Mouse (Mus musculus) cerebellum, adult 2 months (tissue): ENCODE results near the gene Timm10b. TPM values are rescaled to one million over a fixed set of nuclear protein-coding genes. Genes with fewer than 3 reads are reported as not detected.

Experiments used
- DNase-seq, 2 experiments: peaks; one replicate each; pipeline ENCODE4 v3.0.0; 2021
- H3K27ac ChIP-seq: fragments of 200-500 bp; 2 replicates; pipeline ENCODE4 v1.5.1; 2012; ENCODE audit warnings: low read length, control low read depth, inconsistent platforms; ENCODE audit not compliant: insufficient read depth
- H3K27me3 ChIP-seq: fragments of 200-500 bp; 2 replicates; pipeline ENCODE4 v1.6.1; 2012; ENCODE audit warnings: inconsistent platforms, mild to moderate bottlenecking, low read length, moderate library complexity; ENCODE audit not compliant: control insufficient read depth, insufficient read depth
- H3K4me1 ChIP-seq: fragments of 200-500 bp; 2 replicates; pipeline ENCODE4 v1.6.1; 2011; ENCODE audit warnings: low read length; ENCODE audit not compliant: control insufficient read depth, insufficient read depth
- H3K4me3 ChIP-seq: fragments of 200-500 bp; replicated peaks from 2 replicates; pipeline ENCODE3; 2011; ENCODE audit warnings: mild to moderate bottlenecking, low read depth, low read length, control low read depth; ENCODE audit not compliant: insufficient read depth
- CTCF ChIP-seq: fragments of 200-500 bp; IDR thresholded peaks from 2 replicates; pipeline ENCODE4 v1.5.1; 2011; ENCODE audit warnings: low read depth, mild to moderate bottlenecking, control low read depth, low read length, moderate library complexity, borderline replicate concordance; ENCODE audit not compliant: insufficient read depth
- POLR2A ChIP-seq: fragments of 200-500 bp; IDR thresholded peaks from 2 replicates; pipeline ENCODE4 v1.6.1; 2011; ENCODE audit warnings: low read length, control low read depth, borderline replicate concordance; ENCODE audit not compliant: insufficient read depth
- WGBS: fragments of 180-500 bp; shearing (Covaris S2); methylation state at CpG from one replicate; pipeline ENCODE4 v1.1.7; 2018; 5-methylcytosine and 5-hydroxymethylcytosine counted together
- polyA plus RNA-seq: library from polyadenylated mRNA; depleted of rRNA; stranded (reverse); fragments of >200 nt; gene quantifications from 2 replicates; pipeline ENCODE4 v1.2.3, GENCODE M21; 2012

Timm10b gene
- polyA plus RNA-seq, 1 experiment = 137 TPM

- Histone ChIP-seq H3K4me1 (peaks cover 21% of the 10 kb centered on the region), H3K4me3 (no peak overlapping the region), H3K27ac (no peak overlapping the region; the same call in 1 of the 2 replicates), H3K27me3 (no peaks in the 10 kb centered on the region)
- WGBS = 90% methylated on average over 22 of the region's 22 CpGs
- TF ChIP-seq CTCF (no peak), POLR2A (no peak)
- no peak for DNase-seq
Measured at GRCm38 (mm10) chr7:105617810-105618209, 22.0 kb upstream of the Timm10b start.

- peaks cover 35% of the 10 kb centered on the region for H3K4me1 ChIP-seq
- no peak for DNase-seq
- no peaks in the 10 kb centered on the region for H3K27me3 ChIP-seq
- no peak overlapping the region for H3K4me3 ChIP-seq
- 77% methylated on average over 3 of the region's 3 CpGs for WGBS
- TF ChIP-seq CTCF (no peak), POLR2A (no peak)
- no peak overlapping the region for H3K27ac ChIP-seq
Measured at GRCm38 (mm10) chr7:105619701-105620100, 20.2 kb upstream of the Timm10b start.

GRCm38 (mm10) chr7:105621053-105621452 is 18.8 kb upstream of the Timm10b start:
- H3K27ac ChIP-seq = no peak overlapping the region
- no peaks in the 10 kb centered on the region for H3K27me3 ChIP-seq
- no peak overlapping the region for H3K4me3 ChIP-seq
- 55% methylated on average over 4 of the region's 4 CpGs for WGBS
- TF ChIP-seq POLR2A (no peak), CTCF (no peak)
- peaks cover 45% of the 10 kb centered on the region for H3K4me1 ChIP-seq
- peak in 1 of 2 experiments; percentile 15 for DNase-seq

- no peak overlapping the region for H3K4me3 ChIP-seq
- peak overlapping the region; percentile 31; the same call in 1 of the 2 replicates for H3K27ac ChIP-seq
- peak in 1 of 2 experiments; percentile 8 for DNase-seq
- peaks cover 45% of the 10 kb centered on the region for H3K4me1 ChIP-seq
- H3K27me3 ChIP-seq = no peaks in the 10 kb centered on the region
- WGBS = 58% methylated on average over 8 of the region's 8 CpGs
- no peak for TF ChIP-seq POLR2A
- no peak for TF ChIP-seq CTCF
Measured at GRCm38 (mm10) chr7:105621646-105622292, 18.1 kb upstream of the Timm10b start.

DNA sequence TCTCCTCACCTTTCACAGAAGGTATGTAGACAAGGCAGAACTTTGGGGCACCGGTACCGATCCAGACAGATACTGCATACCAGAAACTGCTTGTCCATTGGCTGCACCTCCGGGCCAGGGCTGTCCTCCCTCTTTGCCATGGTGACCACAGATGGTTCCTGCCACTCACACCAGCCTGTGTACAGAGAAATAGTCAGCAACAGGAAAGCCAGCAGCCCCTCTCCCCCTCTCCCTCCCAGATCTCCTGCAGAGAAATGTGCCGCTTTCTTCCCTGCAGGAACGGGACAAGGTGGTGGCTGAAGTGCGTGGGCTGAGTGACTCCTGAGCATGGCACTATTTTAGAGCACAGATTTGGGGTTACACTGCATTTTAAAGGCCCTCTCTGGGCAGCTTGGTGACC is 14.5 kb upstream of the Timm10b start:
- peak; percentile 79 to 91 for DNase-seq
- Histone ChIP-seq H3K27me3 (no peaks in the 10 kb centered on the region), H3K4me3 (peak overlapping the region; percentile 52), H3K4me1 (peaks cover 55% of the 10 kb centered on the region), H3K27ac (peak overlapping the region; percentile 84)
- TF ChIP-seq POLR2A = 0 out of 2 replicates have a peak, but pooled peaks have one; percentile 12
- TF ChIP-seq CTCF = no peak
- 2% methylated on average over 6 of the region's 6 CpGs for WGBS

DNA sequence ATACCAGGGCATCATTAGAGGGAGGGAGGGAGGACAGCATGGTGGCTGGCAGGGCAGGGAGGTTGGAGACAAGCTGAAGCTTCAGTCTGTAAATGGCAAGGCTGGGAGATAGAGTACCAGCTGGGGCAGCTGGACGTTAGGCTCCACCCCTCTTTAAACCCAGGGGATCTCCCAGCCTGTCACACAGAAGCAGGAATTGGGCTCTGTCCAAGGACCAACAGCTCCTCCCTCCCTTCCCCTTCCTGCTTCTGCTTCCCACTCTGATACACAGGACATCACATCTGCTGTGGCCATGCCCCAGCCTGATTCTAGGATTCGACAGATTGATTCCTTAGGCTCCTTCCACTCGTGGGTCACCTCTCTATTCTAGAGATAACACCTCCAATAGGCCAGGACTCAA is 11.2 kb upstream of the Timm10b start:
- TF ChIP-seq CTCF (no peak), POLR2A (no peak)
- Histone ChIP-seq H3K4me1 (peaks cover 41% of the 10 kb centered on the region), H3K4me3 (no peak overlapping the region), H3K27ac (peak overlapping the region; percentile 76), H3K27me3 (no peaks in the 10 kb centered on the region)
- peak; percentile 42 to 62 for DNase-seq
- 3% methylated on average over 3 of the region's 3 CpGs for WGBS

- WGBS = 1% methylated on average over 4 of the region's 4 CpGs
- Histone ChIP-seq H3K4me1 (peaks cover 23% of the 10 kb centered on the region), H3K27me3 (no peaks in the 10 kb centered on the region), H3K27ac (peak overlapping the region; percentile 99), H3K4me3 (peak overlapping the region; percentile 100)
- no peak for TF ChIP-seq CTCF
- peak; percentile 37; the same call in 1 of the 2 replicates for TF ChIP-seq POLR2A
- peak; percentile 84 to 90 for DNase-seq
Measured at GRCm38 (mm10) chr7:105632551-105632972, 7.3 kb upstream of the Timm10b start.
